Mouse (Mus musculus): ENCODE measurements around the gene Pbxip1.

DNA sequence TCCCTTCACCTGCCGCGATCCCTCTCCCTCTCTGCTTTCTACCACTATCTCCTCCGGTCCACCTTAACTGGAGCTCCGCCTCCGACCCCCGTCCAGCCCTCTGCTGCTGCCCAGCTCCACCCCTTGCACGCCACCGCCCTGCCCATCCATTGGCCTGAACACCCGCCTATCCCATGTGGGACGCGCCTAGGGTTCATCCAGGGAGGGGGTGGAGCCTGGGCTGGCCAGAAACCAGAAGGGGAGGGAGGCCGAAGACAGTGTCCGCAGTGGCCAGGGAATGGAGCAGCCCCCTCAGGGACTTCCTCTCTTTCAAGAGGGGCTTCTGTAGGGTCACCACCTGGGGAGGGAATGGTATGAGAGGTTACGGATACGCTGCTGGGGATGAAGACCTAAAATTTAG is 42.9 kb upstream of the Pbxip1 start:
- TF ChIP-seq CTCF (IDR thresholded peaks at IDR 0.05; ENCODE audit: borderline replicate concordance, insufficient read depth, low read length) (no peak), POLR2A (IDR thresholded peaks at IDR 0.05; ENCODE audit: low read depth, low read length) (no peak)

All from embryonic fibroblast, embryonic 13.5 days (primary cell).